Comparison of ENCODE assay signal across 11 mouse cellular contexts in the genomic region with DNA sequence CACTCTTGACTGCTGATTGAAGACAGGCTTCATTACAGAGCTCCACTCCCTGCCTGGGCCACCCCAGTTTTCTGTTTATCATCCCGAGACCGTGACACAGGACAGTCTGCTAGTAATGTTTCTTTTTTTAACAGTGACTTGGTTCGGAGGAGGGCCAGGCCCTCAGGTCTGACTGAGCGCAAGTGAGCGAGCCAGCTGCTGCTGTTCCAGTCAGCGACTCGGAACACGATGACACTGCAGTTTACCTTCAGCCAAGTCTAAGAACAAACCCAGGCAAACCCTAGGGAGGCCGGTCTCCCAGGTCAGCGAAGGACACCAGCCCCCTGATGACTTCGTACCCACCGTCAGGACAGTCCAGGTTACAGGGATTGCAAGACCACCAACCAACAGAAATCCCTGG. TPM values are rescaled to one million over a fixed set of nuclear protein-coding genes. Genes with fewer than 3 reads are reported as not detected.
A peak's percentile ranks its signal among the peaks of the same experiment; 100 is the strongest.
DNase-seq lines count a peak whose midpoint lies in the region; ATAC-seq and TF ChIP-seq lines count a peak whose summit lies in the region.
"Had no signal": no experiment of that assay in that cellular context is flagged by ENCODE, and none has a peak within 500 bp of the region (broad histone marks: within the 10 kb centered on the region; RNA-seq: fewer than 3 reads in every experiment).

No protein-coding gene starts in this region.

- peaks cover 2 to 23% of the 10 kb centered on the region in 2 experiments; a peak in 2 of 4 replicates for H3K4me1 ChIP-seq in ES-E14 (ENCODE audit: control insufficient read depth in 2 of 2, insufficient read depth in 2 of 2, low read length in 2 of 2, poor library complexity in 1 of 2)
- H3K4me1 ChIP-seq in heart, embryonic 16.5 days (ENCODE audit: control insufficient read depth, insufficient read depth, low read length) = no peaks in the 10 kb centered on the region
- no peaks in the 10 kb centered on the region; the same call in 1 of the 2 replicates for H3K4me1 ChIP-seq in kidney, postnatal 0 days (replicated peaks; ENCODE audit: insufficient read depth, low read length)
- H3K4me1 ChIP-seq in intestine, embryonic 15.5 days (replicated peaks) = no peaks in the 10 kb centered on the region

- no peaks in the 10 kb centered on the region for H3K27me3 ChIP-seq in heart, embryonic 16.5 days (ENCODE audit: control insufficient read depth, insufficient read depth, low read length)
- no peaks in the 10 kb centered on the region for H3K27me3 ChIP-seq in kidney, postnatal 0 days (ENCODE audit: insufficient read depth, low read length)
- H3K27me3 ChIP-seq in intestine, embryonic 15.5 days (replicated peaks) = no peaks in the 10 kb centered on the region
- H3K27me3 ChIP-seq: liver, embryonic 12.5 days had no signal

- no peaks in the 10 kb centered on the region for H3K9me3 ChIP-seq in ES-E14 (ENCODE audit: control insufficient read depth, insufficient read depth, low read depth, low read length)
- H3K9me3 ChIP-seq in heart, embryonic 16.5 days (replicated peaks; ENCODE audit: control insufficient read depth, low read length) = no peaks in the 10 kb centered on the region
- no peaks in the 10 kb centered on the region for H3K9me3 ChIP-seq in kidney, postnatal 0 days (replicated peaks; ENCODE audit: low read length)
- H3K9me3 ChIP-seq in intestine, embryonic 15.5 days = no peaks in the 10 kb centered on the region
- H3K9me3 ChIP-seq: liver, embryonic 12.5 days had no signal

- 66% methylated on average over 12 of the region's 12 CpGs for WGBS in heart, embryonic 16.5 days
- WGBS in kidney, postnatal 0 days = 54% methylated on average over 12 of the region's 12 CpGs
- WGBS in intestine, embryonic 15.5 days = 83% methylated on average over 12 of the region's 12 CpGs

- H3K4me3 ChIP-seq in ES-E14 (ENCODE audit: insufficient read depth in 1 of 2, low read depth in 1 of 2, low read length in 2 of 2, poor library complexity in 1 of 2, severe bottlenecking in 1 of 2) = no peak overlapping the region
- H3K4me3 ChIP-seq in heart, embryonic 16.5 days (ENCODE audit: low read length) = no peak overlapping the region
- H3K4me3 ChIP-seq in kidney, postnatal 0 days (replicated peaks; ENCODE audit: low read depth, low read length) = no peak overlapping the region
- no peak overlapping the region for H3K4me3 ChIP-seq in intestine, embryonic 15.5 days (replicated peaks)
- H3K4me3 ChIP-seq: erythroblast, embryonic 14.5 days; liver, embryonic 12.5 days; myocyte had no signal

- H3K9ac ChIP-seq in ES-E14 (ENCODE audit: insufficient read depth, low read depth, low read length, poor library complexity, severe bottlenecking) = no peak overlapping the region
- H3K9ac ChIP-seq in heart, embryonic 16.5 days (ENCODE audit: low read length) = 0 out of 2 replicates have a peak overlapping the region, but pooled peaks have one; percentile 22
- H3K9ac ChIP-seq in kidney, postnatal 0 days (ENCODE audit: low read depth, low read length) = no peak overlapping the region
- no peak overlapping the region for H3K9ac ChIP-seq in intestine, embryonic 15.5 days
- H3K9ac ChIP-seq: hindbrain, embryonic 14.5 days; liver, embryonic 12.5 days had no signal

- H3K27ac ChIP-seq in ES-E14 (ENCODE audit: insufficient read depth, low read depth, low read length, poor library complexity, severe bottlenecking) = peak overlapping the region; percentile 58; the same call in 1 of the 2 replicates
- peak overlapping the region; percentile 38; the same call in 1 of the 2 replicates for H3K27ac ChIP-seq in heart, embryonic 16.5 days (ENCODE audit: low read length)
- H3K27ac ChIP-seq in kidney, postnatal 0 days = peak overlapping the region; percentile 74
- no peak overlapping the region for H3K27ac ChIP-seq in intestine, embryonic 15.5 days
- H3K27ac ChIP-seq: hindbrain, embryonic 14.5 days; liver, embryonic 12.5 days had no signal

- no peak for TF ChIP-seq CTCF in kidney, postnatal 0 days (IDR thresholded peaks at IDR 0.05; ENCODE audit: low read depth)

- H3K36me3 ChIP-seq in ES-E14 (ENCODE audit: control insufficient read depth, insufficient read depth, low read length, poor library complexity, severe bottlenecking) = peaks cover 69% of the 10 kb centered on the region
- peaks cover 33% of the 10 kb centered on the region for H3K36me3 ChIP-seq in heart, embryonic 16.5 days (ENCODE audit: control insufficient read depth, insufficient read depth)
- H3K36me3 ChIP-seq in kidney, postnatal 0 days (ENCODE audit: insufficient read depth, low read length) = peaks cover 46% of the 10 kb centered on the region
- H3K36me3 ChIP-seq in intestine, embryonic 15.5 days = peaks cover 57% of the 10 kb centered on the region

- in situ Hi-C loops in ES-E14 (cut with MboI; ENCODE audit: low sequenced_read_pairs in 2 of 2, unreplicated experiment in 2 of 2) = loop anchor here in 1 of 2 experiments (10.0 kb wide), 1 partner anchor 247 kb away; a partner anchor contains a TSS

- peak; percentile 18; the same call in 1 of the 2 replicates for ATAC-seq in erythroblast, adult 5-6 weeks (replicated peaks; ENCODE audit: low FRiP score, poor library complexity, severe bottlenecking)
- ATAC-seq in heart, embryonic 16.5 days (replicated peaks; ENCODE audit: extremely low read depth, insufficient read depth, low FRiP score) = peak; percentile 9; the same call in 1 of the 2 replicates
- peak; percentile 78 for ATAC-seq in kidney, postnatal 0 days (replicated peaks; ENCODE audit: low FRiP score, low read depth)
- no peak for ATAC-seq in intestine, embryonic 15.5 days

- H3K4me2 ChIP-seq in heart, embryonic 16.5 days (ENCODE audit: low read depth, low read length) = no peak overlapping the region
- H3K4me2 ChIP-seq in kidney, postnatal 0 days (ENCODE audit: low read length) = no peak overlapping the region
- no peak overlapping the region for H3K4me2 ChIP-seq in intestine, embryonic 15.5 days (replicated peaks)
- H3K4me2 ChIP-seq: hindbrain, embryonic 14.5 days; liver, embryonic 12.5 days had no signal

- no peak for DNase-seq in ES-E14 (ENCODE audit: low read depth, low spot score)
- peak; percentile 56 for DNase-seq in kidney, postnatal 0 days (ENCODE audit: low spot score)
- no peak for DNase-seq in thymus, postnatal 25 days
- DNase-seq in cerebellum, adult 8-10 months = no peak

TF ChIP-seq in ES-E14, 5 proteins besides CTCF, POLR2A, EP300 and RAD21:
- TF ChIP-seq MAFK (IDR thresholded peaks at IDR 0.05; ENCODE audit: insufficient read depth, low read depth, low read length) = no peak
- TF ChIP-seq CHD2 (IDR thresholded peaks at IDR 0.05; ENCODE audit: low read depth, low read length) = no peak
- no peak for TF ChIP-seq HCFC1 (IDR thresholded peaks at IDR 0.05; ENCODE audit: borderline replicate concordance, insufficient read depth, low read length)
- TF ChIP-seq ZC3H11A (IDR thresholded peaks at IDR 0.05; ENCODE audit: borderline replicate concordance, low read depth, low read length) = no peak
- no peak for TF ChIP-seq ZNF384 (IDR thresholded peaks at IDR 0.05; ENCODE audit: low read depth, low read length)

RNA-seq across cellular contexts. Expression of a gene that starts 12.2 kb away (rescaled TPM):
- total RNA-seq in ES-E14 (2012; rRNA removed) = 308 and 393 TPM in 2 replicates
- total RNA-seq in erythroblast, adult 5-6 weeks (2015; ENCODE audit: low replicate concordance) = 34.5 and 54.8 TPM in 2 replicates
- total RNA-seq in erythroblast, adult 5-6 weeks (2017; ENCODE audit: low replicate concordance) = 63.8 and 70.5 TPM in 2 replicates
- polyA plus RNA-seq in heart, embryonic 16.5 days (2015; fragmentation: Nextera tagmentation; extraction: Ambion mirVana) = 331 and 367 TPM in 2 replicates
- polyA plus RNA-seq in kidney, postnatal 0 days (2015; fragmentation: Nextera tagmentation; extraction: Ambion mirVana) = 419 and 424 TPM in 2 replicates
- polyA plus RNA-seq in intestine, embryonic 15.5 days (2015; fragmentation: Nextera tagmentation; extraction: Ambion mirVana) = 410 and 432 TPM in 2 replicates

RNA-seq across cellular contexts. Expression of a gene that starts 12.3 kb away (rescaled TPM):
- 0.27 and 0.42 TPM in 2 replicates for total RNA-seq in ES-E14 (2012; rRNA removed)
- total RNA-seq in erythroblast, adult 5-6 weeks (2015; ENCODE audit: low replicate concordance) = not detected in 2 replicates
- not detected in 2 replicates for total RNA-seq in erythroblast, adult 5-6 weeks (2017; ENCODE audit: low replicate concordance)
- polyA plus RNA-seq in heart, embryonic 16.5 days (2015; fragmentation: Nextera tagmentation; extraction: Ambion mirVana) = 2.7 and 2.9 TPM in 2 replicates
- 0.13 TPM in 2 replicates for polyA plus RNA-seq in kidney, postnatal 0 days (2015; fragmentation: Nextera tagmentation; extraction: Ambion mirVana)
- polyA plus RNA-seq in intestine, embryonic 15.5 days (2015; fragmentation: Nextera tagmentation; extraction: Ambion mirVana) = 1.5 and 1.7 TPM in 2 replicates
- polyA plus RNA-seq: erythroblast, embryonic 14.5 days had no signal

RNA-seq across cellular contexts. Expression of a gene that starts 48.3 kb away (rescaled TPM):
- 22.8 and 38.0 TPM in 2 replicates for total RNA-seq in ES-E14 (2012; rRNA removed)
- not detected in 2 replicates for total RNA-seq in erythroblast, adult 5-6 weeks (2015; ENCODE audit: low replicate concordance)
- total RNA-seq in erythroblast, adult 5-6 weeks (2017; ENCODE audit: low replicate concordance) = 0.56 TPM in 1 of 2 replicates, not detected in the other
- polyA plus RNA-seq in heart, embryonic 16.5 days (2015; fragmentation: Nextera tagmentation; extraction: Ambion mirVana) = 12.8 and 13.9 TPM in 2 replicates
- polyA plus RNA-seq in kidney, postnatal 0 days (2015; fragmentation: Nextera tagmentation; extraction: Ambion mirVana) = 34.1 and 35.5 TPM in 2 replicates
- polyA plus RNA-seq in intestine, embryonic 15.5 days (2015; fragmentation: Nextera tagmentation; extraction: Ambion mirVana) = 27.8 and 28.1 TPM in 2 replicates
- polyA plus RNA-seq: erythroblast, embryonic 14.5 days had no signal
